Mouse (Mus musculus): ENCODE measurements around the gene Zfp37. TPM values are rescaled to one million over a fixed set of nuclear protein-coding genes. Genes with fewer than 3 reads are reported as not detected.

The Zfp37 gene
- total and polyA plus RNA-seq, 3 experiments = not detected

DNA sequence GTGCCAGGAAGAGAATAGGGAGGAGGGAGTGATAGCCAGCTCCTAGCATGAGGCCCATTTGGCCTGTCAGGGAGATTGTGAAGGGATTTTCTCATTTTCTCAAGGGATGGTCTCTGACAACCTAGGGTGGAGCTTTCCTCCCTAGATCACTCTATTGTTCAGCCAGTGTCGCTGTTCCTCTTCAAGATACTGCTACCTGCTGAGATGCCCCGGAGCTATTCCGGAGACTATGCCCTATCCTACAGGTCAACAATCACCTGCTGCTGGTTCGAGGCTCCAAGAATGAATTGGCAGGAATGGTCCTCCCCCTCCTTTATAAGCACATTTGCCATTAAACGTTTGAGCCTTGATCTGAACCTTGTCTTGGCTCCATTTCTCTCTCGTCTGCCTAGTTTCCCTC is 9.7 kb upstream of the Zfp37 start:
- Histone ChIP-seq H3K27me3 (ENCODE audit: control insufficient read depth in 1 of 2, insufficient read depth in 2 of 2, low read length in 2 of 2) (no peaks in the 10 kb centered on the region), H3K4me3 (ENCODE audit: control insufficient read depth in 1 of 2, insufficient read depth in 1 of 2, low read depth in 2 of 2, low read length in 2 of 2) (no peak overlapping the region), H3K9me3 (replicated peaks; ENCODE audit: insufficient read depth, low read length) (no peaks in the 10 kb centered on the region), H3K79me2 (ENCODE audit: control insufficient read depth, insufficient read depth, low read length, poor library complexity) (no peaks in the 10 kb centered on the region), H3K27ac (ENCODE audit: control insufficient read depth, low read depth, low read length) (no peak overlapping the region), H3K4me1 (ENCODE audit: control insufficient read depth in 1 of 2, insufficient read depth in 2 of 2, low read length in 2 of 2) (no peaks in the 10 kb centered on the region), H3K36me3 (ENCODE audit: control insufficient read depth in 1 of 2, insufficient read depth in 2 of 2, low read length in 2 of 2) (no peaks in the 10 kb centered on the region), H3K9ac (ENCODE audit: control insufficient read depth, low read depth, low read length, poor library complexity, severe bottlenecking) (no peak overlapping the region)
- DNase-seq (ENCODE audit: low read depth, low spot score) = no peak
- TF ChIP-seq NRF1 (IDR thresholded peaks at IDR 0.05; ENCODE audit: insufficient read depth, low read depth, low read length, poor library complexity, severe bottlenecking) (no peak), RAD21 (IDR thresholded peaks at IDR 0.05; ENCODE audit: low read depth, low read length) (no peak), RCOR1 (IDR thresholded peaks at IDR 0.05; ENCODE audit: low read depth, low read length) (no peak), CHD2 (IDR thresholded peaks at IDR 0.05; ENCODE audit: low read length) (no peak), HCFC1 (IDR thresholded peaks at IDR 0.05; ENCODE audit: low read depth, low read length) (no peak), MAZ (IDR thresholded peaks at IDR 0.05; ENCODE audit: low read depth, low read length) (no peak), SMC3 (IDR thresholded peaks at IDR 0.05; ENCODE audit: low read depth, low read length) (no peak), NELFE (IDR thresholded peaks at IDR 0.05; ENCODE audit: low read depth, low read length) (no peak), MAFK (IDR thresholded peaks at IDR 0.05; ENCODE audit: borderline replicate concordance, low read depth, low read length) (no peak), GATA1 (IDR thresholded peaks at IDR 0.05; ENCODE audit: low read depth, low read length) (no peak), ZNF384 (IDR thresholded peaks at IDR 0.05; ENCODE audit: low read depth, low read length) (no peak), SIN3A (IDR thresholded peaks at IDR 0.05; ENCODE audit: low read length) (no peak), ZMIZ1 (IDR thresholded peaks at IDR 0.05; ENCODE audit: low read depth, low read length) (no peak)

DNA sequence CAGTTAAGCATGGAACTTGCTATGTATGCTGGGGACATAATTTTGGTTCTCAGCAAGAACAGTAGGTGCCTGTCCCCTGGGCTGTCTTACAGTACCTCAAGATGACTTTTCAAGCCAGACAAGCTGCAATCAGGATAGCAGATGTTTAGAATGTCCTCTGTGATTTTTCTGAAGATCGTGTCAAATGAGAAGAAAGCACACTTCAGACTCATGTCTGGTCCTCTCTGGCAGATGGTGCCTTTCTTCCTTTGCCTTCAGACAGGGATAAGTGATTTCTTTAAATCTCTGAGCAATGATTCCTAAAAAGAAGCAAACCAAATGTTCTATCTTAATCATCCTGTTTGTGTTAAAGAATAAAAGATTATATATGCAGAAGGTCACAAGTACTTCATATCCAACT is 694 bp downstream of the Zfp37 start:
- Histone ChIP-seq H3K27ac (ENCODE audit: control insufficient read depth, low read depth, low read length) (no peak overlapping the region), H3K9ac (ENCODE audit: control insufficient read depth, low read depth, low read length, poor library complexity, severe bottlenecking) (no peak overlapping the region), H3K36me3 (ENCODE audit: control insufficient read depth in 1 of 2, insufficient read depth in 2 of 2, low read length in 2 of 2) (no peaks in the 10 kb centered on the region), H3K4me1 (ENCODE audit: control insufficient read depth in 1 of 2, insufficient read depth in 2 of 2, low read length in 2 of 2) (no peaks in the 10 kb centered on the region), H3K9me3 (replicated peaks; ENCODE audit: insufficient read depth, low read length) (no peaks in the 10 kb centered on the region), H3K79me2 (ENCODE audit: control insufficient read depth, insufficient read depth, low read length, poor library complexity) (no peaks in the 10 kb centered on the region), H3K4me3 (ENCODE audit: control insufficient read depth in 1 of 2, insufficient read depth in 1 of 2, low read depth in 2 of 2, low read length in 2 of 2) (no peak overlapping the region), H3K27me3 (ENCODE audit: control insufficient read depth in 1 of 2, insufficient read depth in 2 of 2, low read length in 2 of 2) (no peaks in the 10 kb centered on the region)
- DNase-seq (ENCODE audit: low read depth, low spot score) = no peak
- no peak for TF ChIP-seq USF1 (IDR thresholded peaks at IDR 0.05; ENCODE audit: low read depth, low read length)

DNA sequence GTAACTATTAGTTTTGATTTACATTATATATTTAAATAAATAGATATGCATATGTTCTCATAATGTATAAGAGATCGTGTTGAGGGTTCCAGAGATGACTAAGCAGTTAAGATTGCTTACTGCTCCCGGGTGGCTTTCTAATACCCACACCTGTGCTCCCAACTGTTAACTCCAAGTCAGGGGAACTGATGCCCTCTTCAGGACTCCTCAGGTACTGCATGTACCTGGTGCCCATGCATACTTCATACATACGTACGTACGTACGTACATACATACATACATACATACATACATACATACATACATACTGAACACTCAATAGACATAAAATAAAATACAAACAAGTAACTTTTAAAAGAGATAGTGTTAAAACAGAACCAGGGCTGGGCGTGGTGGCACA is 1.4 kb downstream of the Zfp37 start:
- H3K9ac ChIP-seq (ENCODE audit: control insufficient read depth, low read depth, low read length, poor library complexity, severe bottlenecking) = no peak overlapping the region
- no peak for TF ChIP-seq ZNF384 (IDR thresholded peaks at IDR 0.05; ENCODE audit: low read depth, low read length)
- peak in 2 of 3 experiments; percentile 7 to 25; a peak in 1 of 6 replicates for TF ChIP-seq CTCF (IDR thresholded peaks at IDR 0.05 in 2 of 3, conservative IDR thresholded peaks at IDR 0.05 in 1 of 3; ENCODE audit: control insufficient read depth in 1 of 3, insufficient read depth in 1 of 3, low read depth in 2 of 3, low read length in 3 of 3, poor library complexity in 1 of 3, severe bottlenecking in 1 of 3)
- H3K9me3 ChIP-seq (replicated peaks; ENCODE audit: insufficient read depth, low read length) = no peaks in the 10 kb centered on the region
- DNase-seq (ENCODE audit: low read depth, low spot score) = peak; percentile 4
- H3K27ac ChIP-seq (ENCODE audit: control insufficient read depth, low read depth, low read length) = no peak overlapping the region
- H3K27me3 ChIP-seq (ENCODE audit: control insufficient read depth in 1 of 2, insufficient read depth in 2 of 2, low read length in 2 of 2) = no peaks in the 10 kb centered on the region
- H3K4me3 ChIP-seq (ENCODE audit: control insufficient read depth in 1 of 2, insufficient read depth in 1 of 2, low read depth in 2 of 2, low read length in 2 of 2) = no peak overlapping the region
- no peaks in the 10 kb centered on the region for H3K79me2 ChIP-seq (ENCODE audit: control insufficient read depth, insufficient read depth, low read length, poor library complexity)
- H3K4me1 ChIP-seq (ENCODE audit: control insufficient read depth in 1 of 2, insufficient read depth in 2 of 2, low read length in 2 of 2) = no peaks in the 10 kb centered on the region
- H3K36me3 ChIP-seq (ENCODE audit: control insufficient read depth in 1 of 2, insufficient read depth in 2 of 2, low read length in 2 of 2) = no peaks in the 10 kb centered on the region

Data from MEL (cell line).